Mouse (Mus musculus): ENCODE data around the gene 4933425L06Rik. TPM values are rescaled to one million over a fixed set of nuclear protein-coding genes. Genes with fewer than 3 reads are reported as not detected.

The 4933425L06Rik gene
- not detected in 2 replicates for total RNA-seq (2021)
- long read RNA-seq = 0 reads

DNA sequence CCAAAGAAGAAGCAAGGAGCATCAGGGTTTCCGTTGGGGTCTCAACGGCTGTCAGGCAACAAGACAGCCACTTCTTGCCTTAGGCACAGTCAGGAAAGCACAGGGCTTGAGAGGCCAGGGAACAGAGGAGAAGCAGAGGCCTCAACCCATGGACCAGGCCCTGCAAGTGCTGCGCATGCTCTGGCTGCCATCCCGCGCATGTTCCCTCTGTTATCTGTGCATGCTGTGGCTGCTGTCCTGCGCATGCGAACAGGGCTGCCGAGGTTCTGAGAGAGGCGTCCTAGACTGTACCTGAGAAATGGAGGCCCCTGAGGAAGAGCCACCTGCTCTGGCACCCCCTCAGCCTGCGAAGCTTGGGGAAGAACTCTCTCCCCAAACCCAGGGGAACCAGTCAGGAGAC is at the start of gene 4933425L06Rik:
TSS of gene 4933425L06Rik (plus strand) at position 261 of the 400 bp plus-strand sequence.
- no peak for DNase-seq

DNA sequence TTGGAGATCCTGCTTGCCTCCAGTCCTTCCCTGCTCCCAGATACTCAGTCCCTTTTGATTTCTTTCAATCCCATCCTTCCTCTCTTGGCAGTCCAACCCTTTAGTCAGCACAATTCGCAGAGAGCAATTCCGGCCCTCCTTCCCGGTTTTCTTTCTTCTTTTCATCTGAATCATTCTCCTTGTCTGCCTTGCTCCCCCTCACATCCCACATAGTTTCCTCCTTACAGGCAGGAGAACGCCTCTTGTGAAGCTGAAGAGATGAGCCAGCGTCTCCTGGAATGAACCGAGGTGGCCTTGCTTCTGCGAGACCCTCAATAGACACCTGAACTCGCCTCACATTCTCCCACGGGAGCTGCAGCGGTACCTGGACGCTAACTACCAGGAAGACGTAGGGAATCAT is 44.1 kb upstream of the 4933425L06Rik start:
- no peak for DNase-seq

DNA sequence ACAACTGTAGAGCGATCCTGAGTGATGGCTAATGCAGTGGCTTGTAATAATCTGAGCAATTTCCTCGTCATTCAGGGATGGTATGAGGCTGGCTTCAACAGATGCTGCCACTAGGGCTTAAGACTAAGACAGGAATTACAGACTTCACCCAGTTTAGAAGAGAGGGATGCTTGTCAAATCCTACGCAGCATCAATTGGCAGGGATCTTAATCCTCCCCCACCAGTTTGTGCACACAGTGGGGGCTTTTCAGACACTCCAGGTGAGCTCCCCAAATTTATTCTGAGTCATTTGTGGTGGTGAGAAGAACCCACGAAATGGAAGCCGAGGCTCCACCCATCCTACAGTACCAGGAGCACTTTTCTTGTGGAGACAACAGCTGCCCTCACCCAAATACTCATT is 43.6 kb upstream of the 4933425L06Rik start:
- no peak for DNase-seq

DNA sequence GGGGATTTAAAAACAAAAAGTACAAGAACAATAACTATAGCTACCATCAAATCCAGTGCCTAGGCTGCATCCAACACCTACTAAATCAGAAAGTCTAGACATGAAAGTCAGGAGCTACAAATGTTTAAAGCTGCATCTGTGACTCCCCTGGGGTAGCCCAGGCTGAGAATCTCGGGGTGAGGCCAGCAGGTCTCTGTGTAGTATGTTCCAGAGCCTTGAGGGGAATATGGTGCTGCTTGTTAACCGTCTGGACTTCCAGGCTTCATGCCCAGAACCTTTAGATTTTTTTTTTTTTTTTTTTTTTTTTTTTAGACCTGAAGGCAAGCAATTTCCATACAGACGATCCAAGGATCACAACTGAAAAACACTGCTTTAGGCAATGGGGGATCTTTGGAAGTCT is 38.0 kb upstream of the 4933425L06Rik start:
- DNase-seq = no peak

DNA sequence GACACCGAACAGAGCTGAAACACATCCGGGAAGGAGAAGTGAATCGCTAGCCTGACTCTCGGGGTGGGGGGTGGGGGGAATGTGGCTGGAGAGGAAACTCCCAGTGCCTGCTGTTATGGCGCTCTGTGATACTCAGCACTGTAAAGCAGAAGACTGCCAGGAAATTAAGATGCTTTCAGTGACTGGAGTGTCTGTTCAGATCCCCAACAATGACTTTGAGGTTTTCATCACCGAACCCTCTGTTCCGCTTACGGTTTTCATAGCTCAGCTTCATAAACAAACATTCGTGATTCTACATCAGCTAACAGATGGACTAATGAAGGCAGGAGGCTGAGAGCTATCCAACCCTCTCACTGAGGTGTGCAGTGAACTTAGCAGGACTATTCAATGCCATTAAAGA is 34.5 kb upstream of the 4933425L06Rik start:
- no peak for DNase-seq

DNA sequence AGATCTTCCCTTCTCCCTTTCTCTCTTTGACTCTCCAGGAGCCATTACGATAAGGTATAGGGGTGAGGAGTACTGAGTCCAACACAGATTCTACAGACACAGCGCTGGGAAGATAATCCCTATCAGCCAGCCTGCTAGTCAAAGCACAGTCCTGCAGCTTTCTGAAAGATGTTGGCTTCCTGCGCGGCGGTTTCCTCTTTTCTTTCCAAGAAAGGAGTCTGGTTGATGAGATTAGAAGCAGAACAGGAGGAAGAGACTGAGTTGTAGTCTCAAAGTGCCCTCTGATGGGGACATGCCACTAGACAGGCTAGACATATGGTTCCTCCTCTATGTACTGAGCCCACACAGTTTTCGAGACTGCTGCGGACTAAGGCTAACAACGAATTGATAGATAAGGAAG is 33.3 kb upstream of the 4933425L06Rik start:
- DNase-seq = no peak

DNA sequence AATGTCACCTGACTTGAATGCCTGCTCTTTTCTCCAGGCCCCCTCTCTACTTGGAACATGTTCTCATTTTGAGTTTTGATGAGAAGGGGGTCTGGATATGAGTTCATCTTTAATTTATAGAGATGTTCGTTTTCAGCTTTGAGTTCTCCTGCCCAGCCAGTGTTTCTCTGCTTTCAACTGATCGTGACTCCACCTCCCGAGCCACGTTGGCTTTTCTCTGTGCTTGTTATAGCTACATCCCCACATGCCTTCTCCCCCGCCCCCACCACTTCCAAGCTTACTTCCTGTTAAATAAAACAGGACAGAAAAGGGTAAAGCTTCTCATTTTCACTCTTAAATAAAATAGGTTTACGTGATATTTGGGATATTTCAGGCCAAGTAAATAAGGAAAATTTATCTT is 30.5 kb upstream of the 4933425L06Rik start:
- no peak for DNase-seq

DNA sequence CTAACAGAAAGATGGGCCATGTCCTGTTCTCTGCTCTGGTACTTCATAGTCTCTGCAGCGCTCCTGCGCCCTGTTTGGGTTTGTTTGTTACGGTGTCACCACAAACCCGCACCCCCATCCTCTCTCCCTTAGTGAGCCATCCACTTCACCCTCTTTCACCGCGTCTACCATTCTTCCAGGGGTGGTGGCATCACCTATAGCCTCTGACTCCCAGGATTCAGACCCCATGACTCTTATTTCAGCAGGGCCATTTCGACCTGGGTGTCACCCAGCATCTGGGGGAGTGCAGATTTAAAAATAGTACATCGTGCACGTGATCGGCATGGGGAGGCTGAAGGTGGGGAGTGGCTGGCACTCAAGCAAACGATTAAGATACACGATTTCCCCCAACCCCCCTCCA is 28.3 kb upstream of the 4933425L06Rik start:
- DNase-seq = no peak

DNA sequence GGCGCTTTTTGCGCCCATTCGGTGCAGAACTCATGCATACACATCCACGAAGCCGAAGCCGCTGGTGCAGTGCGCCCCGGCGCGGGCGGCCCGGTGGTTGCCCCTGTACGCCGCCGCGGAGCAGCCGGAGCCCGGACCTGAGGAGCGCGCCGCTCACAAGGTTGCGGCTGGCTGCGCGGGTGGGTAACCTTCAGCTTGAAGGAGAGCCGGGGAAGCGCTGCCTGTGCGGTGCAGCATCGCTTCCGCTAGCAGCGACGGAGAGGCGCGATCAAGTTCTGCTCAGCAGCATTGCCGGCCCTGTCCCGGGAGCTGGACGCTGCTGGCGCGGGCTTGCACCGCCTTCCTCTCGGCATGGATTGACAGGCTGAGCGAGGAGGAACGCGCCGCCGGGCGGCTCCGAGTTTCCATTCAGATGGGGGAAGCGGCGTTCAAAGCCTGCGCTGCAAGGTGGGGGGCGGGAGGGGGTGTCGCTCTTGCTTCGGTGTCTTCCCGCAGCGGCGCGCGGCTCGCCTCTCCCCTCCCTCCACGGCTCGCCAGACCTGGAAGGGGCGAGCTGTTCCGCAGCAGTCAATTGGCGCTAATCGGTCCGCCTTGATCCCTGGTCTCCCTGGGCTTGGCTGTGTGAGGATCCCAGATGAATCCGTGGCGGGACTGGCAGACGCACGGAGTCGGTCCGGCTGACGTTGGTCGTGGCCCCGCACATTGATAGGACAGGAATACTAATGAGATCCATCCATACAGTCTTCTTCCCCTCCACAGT is 27.6 kb upstream of the 4933425L06Rik start, which contains the start of gene Rgs7bp:
TSS of gene Rgs7bp (minus strand) at position 750 of the 760 bp plus-strand sequence.
- DNase-seq = peak; percentile 65

DNA sequence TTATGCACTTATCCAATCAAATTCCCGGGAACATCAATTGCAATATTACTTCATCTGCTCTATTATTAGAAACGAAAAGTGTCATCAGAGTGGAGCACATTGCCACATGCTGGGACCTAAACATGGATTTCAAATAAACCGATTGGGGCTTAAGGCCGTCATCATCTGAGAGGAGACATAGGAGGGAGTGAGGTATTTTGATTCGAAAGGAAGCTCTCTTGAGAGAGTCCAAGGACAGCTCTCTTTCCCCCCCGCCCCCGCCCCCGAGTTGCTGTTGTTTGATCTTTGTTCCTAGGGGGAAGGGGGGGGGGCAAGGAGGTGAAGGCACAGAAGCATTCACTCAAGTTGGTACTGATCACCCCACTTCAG is 27.0 kb upstream of the 4933425L06Rik start:
- no peak for DNase-seq

DNA sequence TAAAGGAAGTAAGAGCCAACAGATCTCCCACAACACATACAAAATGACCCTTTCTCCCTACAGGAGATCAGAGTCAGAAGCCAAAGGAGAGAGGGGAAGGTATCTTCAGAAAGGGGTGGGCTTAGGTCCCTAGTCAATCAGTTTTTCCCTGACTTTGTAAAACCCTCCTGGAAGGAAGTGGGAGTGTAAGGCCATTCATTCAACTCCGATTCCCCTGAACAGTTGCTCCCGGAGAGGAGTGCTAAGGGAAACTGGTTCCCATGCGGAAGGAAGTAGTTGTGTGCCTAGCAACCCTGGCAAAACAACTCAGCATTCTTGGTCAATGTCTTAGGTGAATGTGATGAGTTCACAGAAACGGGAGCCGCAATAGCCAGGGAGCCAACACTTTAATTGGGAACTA is 26.5 kb upstream of the 4933425L06Rik start:
- no peak for DNase-seq

DNA sequence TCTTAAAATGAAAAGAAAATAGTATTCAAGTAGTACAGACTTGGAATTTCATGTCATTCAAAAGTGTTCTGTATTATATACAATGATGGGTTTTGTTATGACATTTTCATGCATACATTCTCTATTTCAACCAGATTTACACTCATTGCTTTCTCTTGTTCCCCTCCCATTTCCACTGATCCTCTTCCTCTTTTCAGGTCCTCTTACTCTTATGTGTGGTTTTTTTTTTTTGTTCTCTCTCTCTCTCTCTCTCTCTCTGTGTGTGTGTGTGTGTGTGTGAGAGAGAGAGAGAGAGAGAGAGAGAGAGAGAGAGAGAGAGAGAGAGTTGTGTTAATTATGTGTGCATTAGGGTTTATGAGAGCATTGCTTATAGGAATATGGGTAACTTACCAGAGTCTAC is 15.8 kb upstream of the 4933425L06Rik start:
- no peak for DNase-seq

DNA sequence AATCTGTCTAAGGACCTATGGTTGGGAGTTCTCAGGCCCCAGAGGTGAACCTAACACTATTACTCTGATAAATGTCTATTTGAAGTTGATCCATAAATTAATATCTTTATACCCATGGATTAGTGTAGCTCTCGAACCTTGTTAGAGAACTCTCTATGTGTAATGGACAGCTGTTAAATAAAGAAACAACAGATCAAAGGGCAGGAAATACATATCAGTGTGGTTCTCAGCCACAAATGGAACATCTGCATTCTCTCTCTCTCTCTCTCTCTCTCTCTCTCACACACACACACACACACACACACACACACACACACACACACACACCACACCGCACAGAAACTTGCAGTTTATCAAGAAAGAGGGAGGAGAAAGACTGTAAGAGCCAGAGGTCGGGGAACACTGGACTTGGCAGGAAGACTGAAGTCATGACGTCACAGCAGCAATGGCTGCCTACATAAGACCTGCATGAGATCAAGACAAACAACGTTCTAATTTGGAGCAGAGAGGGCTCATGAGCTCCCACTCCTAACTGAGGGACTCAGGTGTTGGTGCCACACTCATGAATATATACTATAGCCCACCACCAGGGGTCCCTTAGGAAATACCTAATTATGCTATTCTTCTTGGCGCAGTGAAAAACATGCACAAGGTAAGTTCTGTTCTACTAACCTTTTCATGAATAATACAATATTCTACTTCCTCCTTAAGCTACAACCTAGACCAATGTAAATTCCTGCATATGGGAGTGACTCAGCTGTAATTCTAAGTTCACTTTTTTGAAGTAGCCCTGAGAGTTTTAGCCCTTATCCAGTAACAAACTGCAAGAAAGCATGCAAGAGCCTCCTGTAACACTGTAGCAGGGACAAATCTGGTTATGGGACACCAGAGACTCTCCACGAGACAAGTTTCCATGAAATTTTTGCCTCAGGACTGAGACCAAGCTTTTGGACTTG is 14.8 kb upstream of the 4933425L06Rik start:
- DNase-seq = no peak

DNA sequence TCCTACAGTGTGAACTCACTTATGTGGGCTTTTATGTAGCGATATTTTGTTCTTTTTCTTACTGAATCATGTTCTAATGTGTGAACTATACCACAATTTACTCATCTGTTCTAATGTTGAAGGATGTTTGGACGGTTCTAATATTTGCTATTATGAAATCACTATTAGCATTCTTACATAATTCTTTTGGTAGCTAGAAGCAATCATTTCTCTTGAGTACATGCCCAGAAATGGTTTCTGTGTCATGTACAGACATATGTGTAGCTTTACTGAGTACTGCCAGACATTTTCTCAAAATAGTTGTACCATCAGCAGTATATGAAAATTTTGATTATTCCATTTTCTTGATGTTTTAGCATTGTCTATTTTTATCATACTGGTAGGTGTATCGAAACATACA is 7.4 kb downstream of the 4933425L06Rik start:
- DNase-seq = no peak

DNA sequence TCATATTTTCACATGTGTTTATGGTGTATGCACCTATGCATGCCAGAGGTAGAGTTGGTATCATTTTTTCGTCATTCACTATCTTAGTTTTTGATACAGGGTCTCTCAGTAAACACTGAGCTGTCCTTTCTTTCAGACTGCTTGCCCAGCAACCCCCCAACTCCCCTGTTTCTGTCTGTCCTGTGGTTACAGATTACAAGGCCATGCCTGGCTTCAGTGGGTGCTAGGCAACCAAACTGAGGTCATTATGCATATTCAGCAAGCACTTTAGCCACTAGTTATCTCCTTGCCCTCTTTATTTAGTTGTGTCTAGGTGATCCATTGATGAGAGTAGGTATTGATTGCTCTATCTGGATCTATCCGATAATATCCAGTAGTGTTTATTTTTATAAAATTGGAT is 14.4 kb downstream of the 4933425L06Rik start:
- DNase-seq = no peak

DNA sequence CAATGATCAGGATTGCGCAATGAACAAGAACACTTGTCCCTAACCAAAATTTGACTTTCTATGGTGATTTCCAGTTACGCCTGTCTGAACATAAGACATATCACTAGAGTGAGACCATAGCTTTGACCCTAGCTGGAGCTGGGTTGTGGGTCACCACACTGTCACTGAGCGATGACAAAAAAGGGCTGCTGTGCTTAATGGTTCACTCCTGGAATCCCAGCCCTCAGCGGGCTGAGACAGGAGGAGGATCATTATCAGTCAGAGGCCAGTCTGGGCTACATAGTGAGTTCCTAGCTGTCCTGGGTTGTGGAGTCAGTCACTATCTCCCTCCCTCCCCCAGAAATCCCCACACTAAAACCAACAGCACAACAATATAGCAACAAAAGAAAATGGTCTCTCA is 18.8 kb downstream of the 4933425L06Rik start:
- DNase-seq = no peak

DNA sequence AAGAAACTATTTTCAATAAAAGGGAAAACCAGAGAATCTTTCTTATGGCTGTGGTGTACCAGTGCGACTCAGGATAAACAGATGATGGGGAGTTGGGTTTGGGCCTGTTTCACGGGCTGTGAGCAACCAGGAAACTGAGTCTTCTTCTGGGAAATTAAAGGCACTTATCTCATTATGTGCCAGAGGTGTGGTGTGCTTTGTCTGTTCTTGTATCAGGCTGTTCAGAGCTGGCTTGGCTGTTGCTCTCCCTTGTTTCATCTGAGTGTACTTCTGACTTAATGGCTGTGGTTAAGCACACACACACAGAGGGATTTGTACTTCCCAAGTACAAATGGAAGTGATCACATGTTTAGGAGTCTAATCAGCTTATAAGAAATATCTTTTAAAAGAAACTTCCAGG is 22.5 kb downstream of the 4933425L06Rik start:
- DNase-seq = no peak

DNA sequence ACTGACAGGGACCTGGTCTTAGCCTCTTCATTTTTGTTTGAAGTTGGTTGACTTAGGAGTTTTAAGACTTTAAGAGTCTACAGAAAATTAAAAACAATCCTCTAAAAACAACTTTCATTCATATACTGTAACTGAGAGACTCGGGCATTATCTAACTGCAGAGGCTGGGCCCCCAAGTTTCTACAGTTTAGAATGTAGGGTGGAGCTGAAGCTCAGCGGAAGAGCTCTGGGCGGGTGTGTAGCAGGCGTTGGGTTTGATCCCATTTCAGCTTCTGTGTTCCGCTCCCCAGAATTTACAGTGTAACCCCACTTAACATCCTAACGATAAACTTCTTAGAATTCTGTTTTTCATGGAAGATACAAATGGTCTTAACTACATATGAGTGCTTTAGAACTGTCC is 29.7 kb downstream of the 4933425L06Rik start:
- no peak for DNase-seq

DNA sequence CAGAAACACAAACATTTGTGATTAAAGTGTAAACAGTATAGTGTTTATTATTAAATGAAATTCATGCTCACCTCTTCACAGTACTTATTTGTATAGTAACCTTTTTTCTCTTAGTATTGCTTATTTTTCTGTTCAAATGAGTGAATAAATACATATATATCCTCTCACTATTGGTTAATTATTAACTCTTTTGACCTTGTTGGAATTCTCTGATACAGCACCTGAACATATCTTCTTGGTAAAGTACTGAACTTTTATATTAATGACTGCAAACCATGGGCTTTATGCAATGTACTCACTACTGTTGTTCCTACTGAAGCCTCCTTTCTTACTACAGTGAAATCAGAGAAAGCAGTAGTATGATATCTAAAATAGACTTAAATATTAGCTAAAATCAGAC is 39.7 kb downstream of the 4933425L06Rik start:
- no peak for DNase-seq

DNA sequence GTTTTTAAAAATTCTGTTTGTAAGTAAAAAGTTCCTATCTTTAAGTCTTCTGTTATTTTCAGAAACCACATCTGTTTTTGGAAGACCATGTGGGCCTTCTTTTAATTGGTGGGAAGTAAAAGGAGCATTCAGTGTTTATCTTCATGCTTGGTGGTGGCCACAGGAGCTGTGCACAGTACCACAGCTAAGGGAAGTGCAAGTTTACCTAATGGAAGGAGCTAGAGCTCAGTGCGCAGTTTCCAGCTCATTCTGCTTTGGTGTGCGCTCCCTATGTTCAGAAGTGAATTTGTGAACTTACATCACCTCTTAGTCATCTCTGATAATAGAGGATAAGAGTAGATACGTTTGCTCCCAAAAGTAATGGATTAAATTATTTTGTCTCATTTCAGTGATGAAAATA is 40.2 kb downstream of the 4933425L06Rik start:
- no peak for DNase-seq

DNA sequence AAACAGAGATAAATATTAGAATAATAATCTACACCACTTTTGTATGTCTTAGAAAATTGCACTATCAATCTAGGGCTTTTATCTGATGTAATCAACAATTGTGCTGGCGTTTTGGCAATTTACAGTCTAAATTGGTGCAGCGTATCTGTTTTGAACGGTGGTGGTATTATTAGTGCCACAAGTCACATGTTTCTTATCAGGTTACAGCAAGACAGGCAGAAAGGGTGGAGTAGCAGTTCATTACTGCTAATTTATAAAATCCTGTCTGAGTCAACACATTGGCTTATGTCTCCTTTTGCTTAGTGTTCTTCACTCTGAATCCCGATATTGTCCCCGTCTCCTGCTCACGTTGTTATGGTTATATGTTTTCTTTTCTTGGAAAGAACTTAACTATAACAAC is 48.2 kb downstream of the 4933425L06Rik start:
- no peak for DNase-seq

DNA sequence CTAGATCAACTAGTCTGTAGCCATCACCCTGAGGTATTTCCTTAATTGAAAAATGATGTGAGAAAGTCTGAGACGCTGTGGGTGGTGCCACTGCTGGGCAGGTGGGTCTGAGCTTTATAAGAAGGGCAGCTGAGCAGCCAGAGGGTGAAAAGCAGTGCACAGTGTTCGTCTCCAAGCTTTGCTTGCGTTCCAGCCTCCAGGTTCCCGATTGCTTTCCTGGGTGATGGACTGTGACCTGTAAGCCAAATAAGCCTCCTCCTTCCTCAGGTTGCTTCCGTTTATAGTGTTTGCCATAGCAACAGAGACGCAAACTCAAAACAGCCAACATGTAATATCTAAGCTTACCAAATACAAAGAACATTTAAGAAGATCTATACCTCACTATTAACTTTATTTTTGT is 50.4 kb downstream of the 4933425L06Rik start:
- no peak for DNase-seq

DNA sequence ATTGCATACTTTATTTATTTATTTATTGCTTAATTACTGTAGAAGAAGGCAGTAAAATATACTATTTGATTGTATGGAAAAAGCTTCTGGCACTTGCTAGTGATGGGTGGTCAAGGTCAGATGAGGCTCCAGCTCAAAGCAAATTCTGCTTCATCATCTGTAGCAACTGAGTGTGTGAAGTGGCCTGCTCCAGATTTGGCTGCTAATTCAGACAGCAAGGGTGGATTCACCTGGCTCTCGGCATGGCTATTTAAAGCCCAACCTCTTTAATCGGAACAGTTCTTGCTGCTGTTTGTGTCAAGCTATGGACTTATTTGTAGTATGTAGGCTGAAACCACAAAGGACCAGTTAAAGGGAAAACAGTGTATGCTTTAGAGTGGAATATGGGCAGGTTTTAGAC is 50.9 kb downstream of the 4933425L06Rik start:
- DNase-seq = no peak

Data from adrenal gland, postnatal 25 days (tissue).